Mouse (Mus musculus): ENCODE results near the gene Tmem107. TPM values are rescaled to one million over a fixed set of nuclear protein-coding genes. Genes with fewer than 3 reads are reported as not detected.

Tmem107 gene
- polyA plus RNA-seq, 1 experiment: 33.7 TPM

- WGBS: 71% methylated on average over 7 of the region's 7 CpGs
- no peak for DNase-seq (ENCODE audit: low read depth, low spot score)
These were observed 31.8 kb downstream of the Tmem107 start for GRCm38 (mm10) chr11:69102403-69102725.

GRCm38 (mm10) chr11:69103121-69103520 is 32.5 kb downstream of the Tmem107 start:
- WGBS: 97% methylated on average over 14 of the region's 14 CpGs

GRCm38 (mm10) chr11:69103531-69104435 is 33.2 kb downstream of the Tmem107 start:
- DNase-seq (ENCODE audit: low read depth, low spot score): no peak
- 92% methylated on average over 15 of the region's 15 CpGs for WGBS

More at GRCm38 (mm10) chr11:69103121-69103520, 32.5 kb downstream of the Tmem107 start:
- no peak for DNase-seq (ENCODE audit: low read depth, low spot score)

GRCm38 (mm10) chr11:69104487-69104886 is 33.9 kb downstream of the Tmem107 start:
- DNase-seq (ENCODE audit: low read depth, low spot score): no peak
- 93% methylated on average over 14 of the region's 14 CpGs for WGBS

GRCm38 (mm10) chr11:69105227-69105626 is 34.6 kb downstream of the Tmem107 start:
- 84% methylated on average over 6 of the region's 6 CpGs for WGBS
- no peak for DNase-seq (ENCODE audit: low read depth, low spot score)

GRCm38 (mm10) chr11:69105796-69106195 is 35.2 kb downstream of the Tmem107 start:
- 72% methylated on average over 2 of the region's 2 CpGs for WGBS
- DNase-seq (ENCODE audit: low read depth, low spot score): no peak

- WGBS: 94% methylated on average over 11 of the region's 11 CpGs
- no peak for DNase-seq (ENCODE audit: low read depth, low spot score)
These were observed 35.7 kb downstream of the Tmem107 start for GRCm38 (mm10) chr11:69106299-69106698.

GRCm38 (mm10) chr11:69106842-69107241 is 36.2 kb downstream of the Tmem107 start:
- WGBS: 91% methylated on average over 11 of the region's 11 CpGs
- DNase-seq (ENCODE audit: low read depth, low spot score): no peak

GRCm38 (mm10) chr11:69107676-69108075 is 37.1 kb downstream of the Tmem107 start:
- 91% methylated on average over 11 of the region's 11 CpGs for WGBS

GRCm38 (mm10) chr11:69108223-69108622 is 37.6 kb downstream of the Tmem107 start:
- 91% methylated on average over 9 of the region's 9 CpGs for WGBS
- DNase-seq (ENCODE audit: low read depth, low spot score): no peak

More at GRCm38 (mm10) chr11:69107676-69108075, 37.1 kb downstream of the Tmem107 start:
- DNase-seq (ENCODE audit: low read depth, low spot score): no peak

- WGBS: 88% methylated on average over 13 of the region's 13 CpGs
- DNase-seq (ENCODE audit: low read depth, low spot score): no peak
These were observed 38.7 kb downstream of the Tmem107 start for GRCm38 (mm10) chr11:69109032-69109900.

- WGBS: 3% methylated on average over 30 of the region's 30 CpGs
These were observed 39.9 kb downstream of the Tmem107 start for GRCm38 (mm10) chr11:69110319-69111046.

GRCm38 (mm10) chr11:69111051-69111810 is 40.6 kb downstream of the Tmem107 start:
- WGBS: 13% methylated on average over 21 of the region's 21 CpGs
- no peak for DNase-seq (ENCODE audit: low read depth, low spot score)

More at GRCm38 (mm10) chr11:69110319-69111046, 39.9 kb downstream of the Tmem107 start:
- no peak for DNase-seq (ENCODE audit: low read depth, low spot score)

- WGBS: 77% methylated on average over 4 of the region's 4 CpGs
- no peak for DNase-seq (ENCODE audit: low read depth, low spot score)
These were observed 41.3 kb downstream of the Tmem107 start for GRCm38 (mm10) chr11:69111865-69112264.

- no peak for DNase-seq (ENCODE audit: low read depth, low spot score)
- WGBS: 59% methylated on average over 3 of the region's 3 CpGs
These were observed 43.4 kb downstream of the Tmem107 start for GRCm38 (mm10) chr11:69114018-69114417.

GRCm38 (mm10) chr11:69114621-69115020 is 44.0 kb downstream of the Tmem107 start:
- no peak for DNase-seq (ENCODE audit: low read depth, low spot score)
- 82% methylated on average over 3 of the region's 3 CpGs for WGBS

GRCm38 (mm10) chr11:69116843-69117242 is 46.2 kb downstream of the Tmem107 start:
- no peak for DNase-seq (ENCODE audit: low read depth, low spot score)
- WGBS: 66% methylated on average over 5 of the region's 5 CpGs

- under 1% methylated on average over 45 of the region's 45 CpGs for WGBS
- DNase-seq (ENCODE audit: low read depth, low spot score): no peak
These were observed 47.4 kb downstream of the Tmem107 start for GRCm38 (mm10) chr11:69117737-69118695.

Data from large intestine, adult 2 months (tissue).